Mouse (Mus musculus): ENCODE results near the gene Slc25a3.

- TF ChIP-seq CTCF (IDR thresholded peaks at IDR 0.05; ENCODE audit: low read depth): no peak
- no peak for TF ChIP-seq EP300 (IDR thresholded peaks at IDR 0.05; ENCODE audit: low read depth)
Measured at GRCm38 (mm10) chr10:91083393-91083927, 40.4 kb downstream of the Slc25a3 start.

All from liver, embryonic 14.5 days (tissue).